Mouse (Mus musculus) heart, postnatal 0 days (tissue): ENCODE results near the gene Dnajb12. TPM values are rescaled to one million over a fixed set of nuclear protein-coding genes. Genes with fewer than 3 reads are reported as not detected.

Source experiments
- ATAC-seq: fragments of 200-750 bp; cut with Nextera tagmentation; 2 replicates; pipeline ENCODE4 v1.8.0; 2017; ENCODE audit warnings: low read depth, moderate number of reproducible peaks, moderate library complexity; ENCODE audit not compliant: insufficient read depth
- DNase-seq: peaks from one replicate; pipeline ENCODE4 v3.0.0-alpha.2; 2016; ENCODE audit warnings: low spot score
- H3K27ac ChIP-seq: fragments of 300-500 bp; sonication (generic); 2 replicates; pipeline ENCODE4 v1.5.1; 2014; ENCODE audit warnings: low read depth, mild to moderate bottlenecking
- H3K27me3 ChIP-seq: fragments of 300-500 bp; sonication (generic); 2 replicates; pipeline ENCODE4 v1.6.1; 2014; ENCODE audit warnings: low read length, mixed read lengths; ENCODE audit not compliant: control insufficient read depth, insufficient read depth
- H3K36me3 ChIP-seq: fragments of 300-500 bp; sonication (generic); replicated peaks from 2 replicates; pipeline ENCODE4 v1.6.1; 2014; ENCODE audit warnings: low read length, mixed read lengths; ENCODE audit not compliant: control insufficient read depth, insufficient read depth
- H3K4me1 ChIP-seq: fragments of 300-500 bp; sonication (generic); 2 replicates; pipeline ENCODE4 v1.6.1; 2014; ENCODE audit warnings: antibody characterized with exemption; ENCODE audit not compliant: control insufficient read depth, insufficient read depth
- H3K4me2 ChIP-seq: fragments of 300-500 bp; sonication (generic); 2 replicates; pipeline ENCODE4 v1.6.1; 2014; ENCODE audit warnings: low read depth, mild to moderate bottlenecking, low read length, moderate library complexity
- H3K4me3 ChIP-seq: fragments of 300-500 bp; sonication (generic); 2 replicates; pipeline ENCODE4 v1.5.1; 2014; ENCODE audit warnings: low read depth, low read length
- H3K9ac ChIP-seq: fragments of 300-500 bp; sonication (generic); replicated peaks from 2 replicates; pipeline ENCODE4 v1.6.1; 2014; ENCODE audit warnings: low read depth, low read length, mixed read lengths
- H3K9me3 ChIP-seq: fragments of 300-500 bp; sonication (generic); replicated peaks from 2 replicates; pipeline ENCODE4 v1.6.1; 2016; ENCODE audit warnings: low read length; ENCODE audit not compliant: control insufficient read depth
- CTCF ChIP-seq: IDR thresholded peaks from 2 replicates; pipeline ENCODE4 v1.5.1; 2016; ENCODE audit warnings: antibody characterized with exemption, control low read depth, low read depth
- EP300 ChIP-seq: IDR thresholded peaks from 2 replicates; pipeline ENCODE4 v1.6.1; 2016; ENCODE audit warnings: antibody characterized with exemption, low read depth
- WGBS: fragments of 180-500 bp; shearing (Covaris S2); extraction: QIAGEN DNeasy Blood & Tissue Kit; methylation state at CpG from one replicate; pipeline ENCODE4 v1.1.7; 2014; 5-methylcytosine and 5-hydroxymethylcytosine counted together
- polyA plus RNA-seq: library from polyadenylated mRNA; unstranded; fragments of >200 nt; fragmentation: Nextera tagmentation; extraction: Ambion mirVana; gene quantifications from 2 replicates; pipeline ENCODE4 v1.2.1, GENCODE M21; 2015
- total RNA-seq: library from RNA; depleted of rRNA; stranded (reverse); fragments of >200 nt; gene quantifications from 2 replicates; pipeline ENCODE4 v1.2.3, GENCODE M21; 2014; ENCODE audit warnings: low replicate concordance

The Dnajb12 gene
- total and polyA plus RNA-seq, 2 experiments from 2014 or later, result 18.5 to 48.5 TPM

- Histone ChIP-seq H3K27me3 (no peaks in the 10 kb centered on the region), H3K9ac (peak overlapping the region; percentile 53), H3K9me3 (no peaks in the 10 kb centered on the region), H3K27ac (peak overlapping the region; percentile 99), H3K4me2 (peak overlapping the region; percentile 66), H3K4me3 (peak overlapping the region; percentile 38), H3K4me1 (peaks cover 45% of the 10 kb centered on the region), H3K36me3 (no peaks in the 10 kb centered on the region)
- ATAC-seq (peak; percentile 83), DNase-seq (peak; percentile 93)
- 1% methylated on average over 10 of the region's 10 CpGs for WGBS
- TF ChIP-seq CTCF (no peak), EP300 (no peak)
Measured at GRCm38 (mm10) chr10:59916649-59917048, 37.3 kb downstream of the Dnajb12 start.

- no peak overlapping the region for H3K9ac ChIP-seq
- ATAC-seq (no peak), DNase-seq (no peak)
- H3K4me3 ChIP-seq, result no peak overlapping the region
- no peak overlapping the region for H3K4me2 ChIP-seq
- peaks cover 40% of the 10 kb centered on the region for H3K4me1 ChIP-seq
- no peaks in the 10 kb centered on the region for H3K36me3 ChIP-seq
- TF ChIP-seq EP300, result no peak
- TF ChIP-seq CTCF, result no peak
- no peaks in the 10 kb centered on the region for H3K27me3 ChIP-seq
- no peak overlapping the region for H3K27ac ChIP-seq
- no peaks in the 10 kb centered on the region for H3K9me3 ChIP-seq
- WGBS, result 87% methylated on average over 4 of the region's 4 CpGs
Measured at GRCm38 (mm10) chr10:59918111-59918510, 38.8 kb downstream of the Dnajb12 start.

- H3K9me3 ChIP-seq, result no peaks in the 10 kb centered on the region
- no peak overlapping the region for H3K4me2 ChIP-seq
- no peak overlapping the region for H3K9ac ChIP-seq
- DNase-seq (peak; percentile 72), ATAC-seq (peak; percentile 10; the same call in 1 of the 2 replicates)
- WGBS, result 36% methylated on average over 15 of the region's 15 CpGs
- H3K36me3 ChIP-seq, result no peaks in the 10 kb centered on the region
- H3K27ac ChIP-seq, result peak overlapping the region; percentile 85
- peaks cover 40% of the 10 kb centered on the region for H3K4me1 ChIP-seq
- TF ChIP-seq CTCF (no peak), EP300 (peak; percentile 77)
- H3K4me3 ChIP-seq, result no peak overlapping the region
- no peaks in the 10 kb centered on the region for H3K27me3 ChIP-seq
Measured at GRCm38 (mm10) chr10:59919494-59920181, 40.3 kb downstream of the Dnajb12 start.

DNA sequence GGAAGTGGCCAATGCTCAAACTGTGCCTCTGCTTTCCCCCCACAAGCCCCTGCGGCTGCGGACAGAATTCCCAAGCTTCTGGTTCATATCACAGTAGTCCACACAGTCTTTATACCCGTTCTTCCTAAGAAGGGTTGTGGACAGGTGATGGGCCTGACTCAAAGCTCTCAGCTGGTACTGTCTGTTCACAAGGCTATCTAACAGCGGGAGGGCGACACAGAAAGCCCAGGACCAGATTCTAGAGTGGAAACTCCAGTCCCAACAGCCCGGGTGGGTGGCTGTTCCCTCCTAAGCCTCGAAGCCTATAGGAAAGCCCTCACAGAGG is 41.1 kb downstream of the Dnajb12 start:
- no peaks in the 10 kb centered on the region for H3K36me3 ChIP-seq
- no peaks in the 10 kb centered on the region for H3K9me3 ChIP-seq
- 22% methylated on average over 7 of the region's 7 CpGs for WGBS
- peak overlapping the region; percentile 58 for H3K4me2 ChIP-seq
- TF ChIP-seq EP300 (no peak), CTCF (no peak)
- H3K27ac ChIP-seq, result peak overlapping the region; percentile 85
- peaks cover 35% of the 10 kb centered on the region for H3K4me1 ChIP-seq
- DNase-seq (no peak), ATAC-seq (no peak)
- H3K4me3 ChIP-seq, result peak overlapping the region; percentile 25
- peak overlapping the region; percentile 13; the same call in 1 of the 2 replicates for H3K9ac ChIP-seq
- no peaks in the 10 kb centered on the region for H3K27me3 ChIP-seq

DNA sequence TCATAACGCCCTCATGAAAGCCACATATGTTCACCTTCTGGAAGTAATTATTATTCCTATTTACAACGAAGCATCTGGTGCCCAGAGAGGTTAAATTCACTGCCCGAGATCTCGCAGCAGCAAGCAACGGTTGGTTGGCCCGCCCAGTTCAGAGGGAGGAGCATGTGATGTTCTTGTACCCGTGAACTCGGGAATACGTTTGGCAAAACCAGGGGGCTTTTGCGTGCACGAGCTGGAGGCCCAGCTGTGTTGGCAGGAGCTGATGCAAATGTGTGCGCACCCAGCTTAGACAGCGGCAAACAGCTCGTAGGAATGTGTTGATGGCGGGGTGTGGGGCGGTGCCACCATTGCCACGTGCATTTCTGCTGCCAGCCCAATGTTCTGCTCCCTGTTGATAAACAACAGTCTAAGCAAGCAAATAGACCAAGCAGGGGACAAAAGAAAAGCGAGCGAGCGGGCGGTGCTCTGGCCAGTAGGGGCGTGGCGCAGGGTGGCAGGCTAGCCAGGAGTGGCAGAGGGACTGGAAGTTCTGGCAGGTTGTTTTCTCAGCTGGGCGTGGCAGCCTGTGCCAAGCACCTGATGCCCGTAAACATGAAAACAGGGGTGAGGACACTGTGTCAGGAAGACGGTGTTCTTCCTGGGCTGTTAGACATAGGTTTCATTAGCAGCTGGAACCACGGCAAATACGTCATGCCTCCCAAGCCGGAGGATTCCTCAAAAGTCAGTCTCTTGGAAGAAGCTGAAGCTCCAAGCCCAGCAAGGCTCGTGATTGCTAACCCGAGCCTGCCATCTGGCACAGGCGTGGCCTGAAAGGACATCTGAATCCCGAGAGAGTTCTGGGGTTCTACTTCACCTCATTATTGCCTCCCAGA is 41.7 kb downstream of the Dnajb12 start:
- WGBS, result 4% methylated on average over 33 of the region's 33 CpGs
- peaks cover 29% of the 10 kb centered on the region for H3K4me1 ChIP-seq

More for the DNA sequence above, 41.7 kb downstream of the Dnajb12 start:
- Histone ChIP-seq H3K4me3 (peak overlapping the region; percentile 25), H3K4me2 (peak overlapping the region; percentile 58), H3K36me3 (no peaks in the 10 kb centered on the region), H3K27me3 (no peaks in the 10 kb centered on the region), H3K27ac (peak overlapping the region; percentile 85), H3K9me3 (no peaks in the 10 kb centered on the region), H3K9ac (peak overlapping the region; percentile 13; the same call in 1 of the 2 replicates)
- ATAC-seq (peak; percentile 71), DNase-seq (peak; percentile 78)
- TF ChIP-seq EP300, result peak; percentile 94
- peak; percentile 47 for TF ChIP-seq CTCF
